Mouse (Mus musculus): ENCODE results near the gene Mmrn1.
"Not testable (repeated sequence)": the region's sequence is repeated elsewhere in the genome, so short reads cannot be mapped to it uniquely, and the experiment has no call there.

Gene Mmrn1

GRCm38 (mm10) chr6:60924676-60925075 is at the start of gene Mmrn1:
TSS of gene Mmrn1 (plus strand) at chr6:60924976.
- DNase-seq (ENCODE audit: low read depth, low spot score) = not testable (repeated sequence)

GRCm38 (mm10) chr6:60880362-60880761 is 44.4 kb upstream of the Mmrn1 start:
- no peak for DNase-seq (ENCODE audit: low read depth, low spot score)

DNA sequence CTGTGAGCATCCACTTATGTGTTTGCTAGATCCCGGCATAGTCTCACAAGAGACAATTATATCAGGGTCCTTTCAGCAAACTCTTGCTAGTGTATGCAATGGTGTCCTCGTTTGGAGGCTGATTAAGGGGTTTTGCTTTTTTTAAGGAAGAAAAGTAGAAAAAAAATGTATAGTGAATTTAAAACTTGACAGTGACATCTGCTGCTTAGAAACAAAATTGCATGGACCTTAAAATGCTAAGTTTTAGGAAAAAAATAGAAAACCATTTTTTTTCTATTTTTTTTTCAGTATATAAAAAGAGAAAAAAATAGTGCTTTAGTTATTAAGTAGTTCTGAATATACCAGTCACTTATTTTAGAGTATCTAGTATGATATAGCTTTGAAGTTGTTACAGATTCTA is 43.2 kb upstream of the Mmrn1 start:
- DNase-seq (ENCODE audit: low read depth, low spot score) = no peak

- no peak for DNase-seq (ENCODE audit: low read depth, low spot score)
Measured at GRCm38 (mm10) chr6:60907272-60907671, 17.5 kb upstream of the Mmrn1 start.

DNA sequence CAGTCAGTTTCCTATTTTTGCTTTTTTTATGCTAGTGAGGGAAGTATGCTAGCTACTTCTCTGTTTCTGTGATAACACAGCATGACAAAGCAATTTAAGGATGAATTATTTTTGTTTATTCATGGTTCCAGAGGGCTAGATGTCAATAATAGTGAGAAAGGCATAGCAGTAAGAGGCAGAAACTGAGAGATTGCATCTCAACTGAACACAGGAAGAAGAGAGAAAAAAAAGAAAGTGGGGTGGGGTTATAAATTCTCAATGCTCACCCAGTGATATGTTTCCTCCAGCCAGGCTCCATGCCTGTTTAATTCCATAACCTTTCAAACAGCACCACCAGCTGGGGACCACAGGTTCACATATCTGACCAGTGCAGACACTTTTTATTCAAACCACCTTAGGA is 6.6 kb downstream of the Mmrn1 start:
- no peak for DNase-seq (ENCODE audit: low read depth, low spot score)

DNA sequence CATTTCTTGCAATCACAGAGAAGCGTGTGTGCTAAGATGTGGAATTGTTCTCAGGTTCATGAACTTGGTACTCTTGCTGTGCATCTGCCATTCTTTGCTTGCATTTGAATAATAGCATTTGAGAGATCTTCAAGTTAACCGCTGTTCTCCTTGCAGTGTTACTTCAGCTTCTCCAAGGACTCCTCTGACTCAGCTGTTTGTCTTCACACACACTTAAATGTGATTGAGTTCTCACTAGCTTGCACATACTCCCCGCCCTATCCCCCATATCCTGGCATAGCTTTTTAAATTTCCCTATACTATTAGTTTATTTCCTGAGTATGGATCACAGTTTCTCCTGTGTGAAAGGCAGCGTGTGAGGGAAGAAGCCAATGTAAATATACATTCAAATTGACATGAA is 10.1 kb downstream of the Mmrn1 start:
- DNase-seq (ENCODE audit: low read depth, low spot score) = no peak

DNA sequence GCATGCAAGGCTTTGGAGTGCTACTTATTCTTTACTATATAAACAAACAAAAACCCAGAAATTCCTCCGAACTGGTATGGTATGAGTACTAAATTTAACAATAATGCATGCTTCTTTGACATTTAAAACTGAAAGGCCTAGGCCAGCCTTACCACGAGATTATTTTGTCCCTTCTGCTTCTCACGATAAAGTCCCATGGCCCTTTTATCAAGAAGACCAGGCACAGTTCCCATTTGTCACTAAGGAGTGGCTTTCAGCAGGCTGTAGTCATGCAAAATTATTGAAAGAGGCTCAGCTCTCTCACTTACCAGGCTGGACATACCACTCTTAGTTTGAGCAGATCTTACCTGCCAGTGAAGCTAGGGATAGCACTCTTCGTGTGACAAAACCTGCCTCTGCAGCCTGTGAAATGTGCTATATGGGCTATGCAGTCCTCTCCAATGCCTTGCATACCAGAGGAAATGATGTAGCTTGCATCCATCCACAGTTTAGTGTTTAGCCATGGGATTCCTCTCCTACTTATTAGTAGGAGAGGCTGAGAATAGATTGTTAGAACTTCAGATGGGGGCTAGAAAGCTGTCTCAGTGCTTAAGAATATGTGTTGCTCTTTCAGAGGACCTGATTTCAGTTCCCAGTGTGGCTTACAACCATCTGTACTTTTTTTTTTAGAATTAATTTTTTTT is 10.8 kb downstream of the Mmrn1 start:
- no peak for DNase-seq (ENCODE audit: low read depth, low spot score)

- DNase-seq (ENCODE audit: low read depth, low spot score) = no peak
Measured at GRCm38 (mm10) chr6:60944178-60944577, 19.4 kb downstream of the Mmrn1 start.

DNA sequence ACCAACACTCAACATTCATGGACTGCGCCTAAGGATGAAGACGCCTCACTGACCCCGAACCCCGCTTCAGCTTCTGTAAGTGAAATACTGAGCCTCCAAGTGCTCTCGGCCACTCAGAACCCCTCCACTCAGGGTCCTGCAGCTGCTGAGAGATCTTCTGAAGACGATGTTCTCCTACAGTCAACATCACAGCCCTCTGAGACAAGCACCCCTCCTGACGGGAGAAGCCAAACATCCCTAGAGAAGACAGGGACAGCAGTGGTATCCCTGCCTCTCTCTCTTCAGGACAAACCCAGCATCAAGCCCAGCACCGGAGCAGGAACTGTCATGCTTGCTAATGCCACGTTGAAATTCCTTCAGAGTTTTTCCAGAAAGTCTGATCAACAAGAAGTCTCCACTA is 19.8 kb downstream of the Mmrn1 start:
- DNase-seq (ENCODE audit: low read depth, low spot score) = no peak

- DNase-seq (ENCODE audit: low read depth, low spot score) = no peak
Measured at GRCm38 (mm10) chr6:60950415-60950814, 25.6 kb downstream of the Mmrn1 start.

DNA sequence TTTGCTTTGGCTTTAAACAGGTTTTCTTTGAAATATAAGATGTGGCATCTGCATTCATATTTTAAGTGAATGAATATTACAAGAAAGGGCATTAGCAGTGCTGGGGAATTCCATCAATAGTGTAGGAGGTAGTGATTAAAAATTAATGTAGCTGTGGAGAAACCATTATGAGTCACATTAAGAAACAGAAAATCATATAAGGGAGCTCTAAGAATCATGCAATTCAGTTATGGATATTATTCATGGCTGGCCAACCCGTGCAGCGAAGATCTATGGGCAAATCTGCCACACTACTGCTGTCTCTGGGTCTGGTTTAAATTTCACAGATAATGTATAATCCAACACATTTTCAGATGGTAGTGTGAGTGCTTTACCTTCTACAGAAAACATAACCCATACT is 36.5 kb downstream of the Mmrn1 start:
- DNase-seq (ENCODE audit: low read depth, low spot score) = no peak

DNA sequence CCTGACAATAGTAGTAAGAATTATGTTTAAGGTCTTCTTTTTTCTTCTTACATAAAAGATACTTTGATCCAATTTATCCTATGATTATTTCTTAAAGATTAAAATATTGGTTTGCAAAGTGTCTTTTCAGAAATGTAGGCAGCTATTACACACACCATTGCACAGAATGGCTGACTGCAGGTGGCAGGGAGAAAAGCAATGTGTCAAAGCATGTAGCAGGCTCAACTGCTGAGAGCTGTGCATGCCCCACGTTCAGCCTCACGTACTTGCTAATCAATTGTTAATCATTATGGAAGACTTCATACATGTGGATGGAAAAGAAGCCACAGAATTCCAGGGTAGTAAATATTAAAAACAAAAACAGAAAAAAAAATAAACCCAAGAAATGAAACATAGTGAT is 37.1 kb downstream of the Mmrn1 start:
- DNase-seq (ENCODE audit: low read depth, low spot score) = no peak

DNA sequence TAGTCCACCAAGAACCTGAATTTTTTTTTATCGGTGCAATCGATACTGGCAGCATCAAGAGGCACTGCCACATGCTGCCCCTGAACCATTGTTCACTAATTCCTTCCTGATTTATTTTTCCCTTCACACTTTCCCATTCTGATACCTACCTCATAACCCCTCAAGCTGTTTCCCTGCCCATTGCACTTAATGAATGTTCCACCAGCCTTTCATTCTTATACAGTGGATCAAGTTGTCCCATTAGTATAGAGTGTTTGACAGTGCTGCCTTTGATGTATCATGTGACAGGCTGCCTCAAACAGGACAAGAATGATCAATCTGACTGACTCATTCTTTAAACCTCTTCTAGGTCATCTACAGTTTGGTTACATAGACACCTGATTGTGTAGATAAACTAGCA is 37.9 kb downstream of the Mmrn1 start:
- DNase-seq (ENCODE audit: low read depth, low spot score) = no peak

DNA sequence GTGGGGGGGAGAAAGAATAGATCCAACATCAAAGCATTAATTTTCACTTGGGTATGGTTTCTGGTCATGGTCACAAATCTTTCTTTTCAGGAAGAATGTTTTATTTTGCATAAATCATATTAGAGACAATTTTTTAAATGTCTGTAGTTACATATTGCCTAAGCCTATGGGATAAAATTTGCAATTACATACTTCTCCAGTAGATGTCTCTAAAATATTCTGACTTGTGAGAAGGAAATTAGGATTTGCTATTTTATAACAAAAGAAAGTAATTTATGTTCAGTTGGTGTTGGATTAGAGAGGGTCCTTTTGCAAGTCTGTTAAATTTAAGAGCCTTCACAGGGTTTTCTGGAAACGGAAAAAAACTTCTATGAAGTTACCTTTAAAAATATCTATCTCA is 39.0 kb downstream of the Mmrn1 start:
- no peak for DNase-seq (ENCODE audit: low read depth, low spot score)

- DNase-seq (ENCODE audit: low read depth, low spot score) = no peak
Measured at GRCm38 (mm10) chr6:60966931-60967330, 42.2 kb downstream of the Mmrn1 start.

DNA sequence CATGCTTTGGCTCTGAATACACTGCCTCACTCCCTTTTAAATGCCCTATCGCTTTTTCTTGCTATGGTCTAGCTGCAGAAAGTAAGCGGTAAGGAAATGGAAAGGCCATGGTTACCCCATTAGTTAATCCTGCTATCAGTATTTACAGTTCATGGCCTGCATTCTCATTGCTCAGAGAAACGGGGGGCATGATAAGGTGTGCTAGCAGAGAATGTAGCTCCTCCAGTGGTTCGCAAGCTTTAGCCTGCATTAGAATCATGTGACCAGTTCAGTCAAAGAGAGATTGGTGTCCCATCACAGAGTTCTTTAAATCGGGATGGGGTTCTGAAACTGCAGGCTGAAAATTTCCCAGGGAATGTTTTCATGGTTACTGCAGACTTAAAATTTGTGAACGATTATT is 44.6 kb downstream of the Mmrn1 start:
- DNase-seq (ENCODE audit: low read depth, low spot score) = no peak

GRCm38 (mm10) chr6:60970811-60971210 is 46.0 kb downstream of the Mmrn1 start:
- no peak for DNase-seq (ENCODE audit: low read depth, low spot score)

DNA sequence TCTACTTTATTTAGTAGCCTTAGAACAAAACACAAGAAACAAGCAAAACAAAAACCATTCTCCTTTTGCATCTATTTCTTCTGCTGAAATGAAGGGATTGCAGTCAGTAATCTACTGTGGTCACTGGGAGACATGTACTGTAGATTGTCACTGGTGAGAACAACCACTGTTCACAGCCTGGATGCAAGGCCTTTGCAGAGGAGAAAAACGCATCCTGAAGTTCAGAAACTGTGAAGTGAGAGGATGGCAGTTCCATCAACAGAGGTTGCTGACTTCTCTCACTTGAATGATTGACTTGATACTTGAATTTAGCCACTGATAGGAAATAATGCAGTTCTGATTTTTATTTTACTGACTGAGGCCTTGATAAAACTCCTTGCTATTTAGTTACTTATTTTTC is 53.8 kb downstream of the Mmrn1 start:
- no peak for DNase-seq (ENCODE audit: low read depth, low spot score)

- no peak for DNase-seq (ENCODE audit: low read depth, low spot score)
Measured at GRCm38 (mm10) chr6:60979039-60979438, 54.3 kb downstream of the Mmrn1 start.

DNA sequence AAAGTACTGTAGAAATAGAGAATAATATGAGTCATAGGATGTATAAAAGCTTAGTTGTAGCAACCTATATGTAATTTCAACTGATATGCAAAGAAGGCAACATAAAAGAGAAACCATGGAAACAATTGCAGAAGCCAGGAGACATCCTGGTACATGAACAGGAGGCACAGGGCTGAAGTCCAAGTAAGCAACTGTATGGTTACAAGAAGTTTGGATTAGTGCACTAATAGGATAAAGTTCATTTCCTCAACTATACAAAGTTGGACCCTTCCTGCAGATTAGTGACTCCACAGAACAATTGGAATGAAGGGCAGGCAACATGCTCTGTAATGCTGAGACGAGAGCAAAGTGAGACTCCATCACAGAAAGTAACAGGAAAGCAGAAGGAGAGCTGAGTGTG is 59.6 kb downstream of the Mmrn1 start:
- DNase-seq (ENCODE audit: low read depth, low spot score) = no peak

- no peak for DNase-seq (ENCODE audit: low read depth, low spot score)
Measured at GRCm38 (mm10) chr6:60985919-60986318, 61.1 kb downstream of the Mmrn1 start.

DNA sequence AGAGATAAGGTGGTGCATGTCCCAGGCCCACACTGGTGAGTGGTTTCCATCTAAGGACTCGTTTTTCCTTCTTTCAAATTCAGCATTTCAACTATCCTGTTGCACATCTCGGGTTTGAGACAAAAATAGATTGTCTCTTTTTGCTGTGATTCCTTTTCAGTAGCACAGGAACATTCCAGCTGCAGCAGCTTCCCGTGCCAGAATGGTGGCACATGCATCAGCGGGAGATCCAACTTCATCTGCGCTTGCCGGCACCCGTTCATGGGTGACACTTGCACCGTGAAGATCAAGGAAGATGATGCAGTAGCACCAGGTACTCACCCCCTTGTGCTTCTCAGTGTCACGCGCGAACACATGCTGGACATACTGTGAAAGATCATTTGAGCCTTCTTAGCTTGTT is 62.1 kb downstream of the Mmrn1 start:
- DNase-seq (ENCODE audit: low read depth, low spot score) = no peak

GRCm38 (mm10) chr6:60987804-60988203 is 63.0 kb downstream of the Mmrn1 start:
- no peak for DNase-seq (ENCODE audit: low read depth, low spot score)

- no peak for DNase-seq (ENCODE audit: low read depth, low spot score)
Measured at GRCm38 (mm10) chr6:60992366-60992765, 67.6 kb downstream of the Mmrn1 start.
